Mouse (Mus musculus): ENCODE data around the gene Smoc1. TPM values are rescaled to one million over a fixed set of nuclear protein-coding genes. Genes with fewer than 3 reads are reported as not detected.

Smoc1 gene
- polyA plus RNA-seq, 1 experiment: 9.8 TPM

GRCm38 (mm10) chr12:81108600-81109011 lies 82.0 kb downstream of the Smoc1 start:
- Histone ChIP-seq H3K27ac (ENCODE audit: control insufficient read depth, insufficient read depth, low read depth, low read length) (no peak overlapping the region), H3K27me3 (ENCODE audit: control insufficient read depth, insufficient read depth, low read length) (no peaks in the 10 kb centered on the region), H3K4me3 (ENCODE audit: control insufficient read depth, low read depth, low read length) (no peak overlapping the region), H3K4me1 (ENCODE audit: control insufficient read depth, insufficient read depth, low read length) (no peaks in the 10 kb centered on the region; the same call in 1 of the 2 replicates), H3K36me3 (ENCODE audit: control insufficient read depth, insufficient read depth, low read length) (no peaks in the 10 kb centered on the region)
- TF ChIP-seq POLR2A (IDR thresholded peaks at IDR 0.05; ENCODE audit: control insufficient read depth, low read depth, low read length) (no peak), CTCF (IDR thresholded peaks at IDR 0.05; ENCODE audit: control insufficient read depth, insufficient read depth, insufficient replicate concordance, low read depth, low read length) (no peak)

- H3K4me1 ChIP-seq (ENCODE audit: control insufficient read depth, insufficient read depth, low read length): no peaks in the 10 kb centered on the region; the same call in 1 of the 2 replicates
- H3K27me3 ChIP-seq (ENCODE audit: control insufficient read depth, insufficient read depth, low read length): no peaks in the 10 kb centered on the region
- TF ChIP-seq POLR2A (IDR thresholded peaks at IDR 0.05; ENCODE audit: control insufficient read depth, low read depth, low read length) (no peak), CTCF (IDR thresholded peaks at IDR 0.05; ENCODE audit: control insufficient read depth, insufficient read depth, insufficient replicate concordance, low read depth, low read length) (no peak)
- H3K27ac ChIP-seq (ENCODE audit: control insufficient read depth, insufficient read depth, low read depth, low read length): no peak overlapping the region
- no peak overlapping the region for H3K4me3 ChIP-seq (ENCODE audit: control insufficient read depth, low read depth, low read length)
- H3K36me3 ChIP-seq (ENCODE audit: control insufficient read depth, insufficient read depth, low read length): no peaks in the 10 kb centered on the region
Measured at GRCm38 (mm10) chr12:81110006-81110405, 83.4 kb downstream of the Smoc1 start.

GRCm38 (mm10) chr12:81112321-81112720 lies 85.7 kb downstream of the Smoc1 start:
- no peak for TF ChIP-seq POLR2A (IDR thresholded peaks at IDR 0.05; ENCODE audit: control insufficient read depth, low read depth, low read length)
- TF ChIP-seq CTCF (IDR thresholded peaks at IDR 0.05; ENCODE audit: control insufficient read depth, insufficient read depth, insufficient replicate concordance, low read depth, low read length): no peak
- Histone ChIP-seq H3K27me3 (ENCODE audit: control insufficient read depth, insufficient read depth, low read length) (no peaks in the 10 kb centered on the region), H3K36me3 (ENCODE audit: control insufficient read depth, insufficient read depth, low read length) (no peaks in the 10 kb centered on the region), H3K4me1 (ENCODE audit: control insufficient read depth, insufficient read depth, low read length) (no peaks in the 10 kb centered on the region), H3K4me3 (ENCODE audit: control insufficient read depth, low read depth, low read length) (no peak overlapping the region), H3K27ac (ENCODE audit: control insufficient read depth, insufficient read depth, low read depth, low read length) (no peak overlapping the region)

GRCm38 (mm10) chr12:81120301-81120700 lies 93.7 kb downstream of the Smoc1 start:
- TF ChIP-seq CTCF (IDR thresholded peaks at IDR 0.05; ENCODE audit: control insufficient read depth, insufficient read depth, insufficient replicate concordance, low read depth, low read length) (no peak), POLR2A (IDR thresholded peaks at IDR 0.05; ENCODE audit: control insufficient read depth, low read depth, low read length) (no peak)
- H3K27ac ChIP-seq (ENCODE audit: control insufficient read depth, insufficient read depth, low read depth, low read length): no peak overlapping the region
- no peak overlapping the region for H3K4me3 ChIP-seq (ENCODE audit: control insufficient read depth, low read depth, low read length)
- no peaks in the 10 kb centered on the region for H3K36me3 ChIP-seq (ENCODE audit: control insufficient read depth, insufficient read depth, low read length)
- no peaks in the 10 kb centered on the region for H3K4me1 ChIP-seq (ENCODE audit: control insufficient read depth, insufficient read depth, low read length)
- H3K27me3 ChIP-seq (ENCODE audit: control insufficient read depth, insufficient read depth, low read length): no peaks in the 10 kb centered on the region

GRCm38 (mm10) chr12:81123793-81124192 lies 97.2 kb downstream of the Smoc1 start:
- H3K27me3 ChIP-seq (ENCODE audit: control insufficient read depth, insufficient read depth, low read length): no peaks in the 10 kb centered on the region
- no peak overlapping the region for H3K27ac ChIP-seq (ENCODE audit: control insufficient read depth, insufficient read depth, low read depth, low read length)
- no peak for TF ChIP-seq POLR2A (IDR thresholded peaks at IDR 0.05; ENCODE audit: control insufficient read depth, low read depth, low read length)
- TF ChIP-seq CTCF (IDR thresholded peaks at IDR 0.05; ENCODE audit: control insufficient read depth, insufficient read depth, insufficient replicate concordance, low read depth, low read length): no peak
- no peaks in the 10 kb centered on the region for H3K36me3 ChIP-seq (ENCODE audit: control insufficient read depth, insufficient read depth, low read length)
- H3K4me1 ChIP-seq (ENCODE audit: control insufficient read depth, insufficient read depth, low read length): no peaks in the 10 kb centered on the region
- no peak overlapping the region for H3K4me3 ChIP-seq (ENCODE audit: control insufficient read depth, low read depth, low read length)

GRCm38 (mm10) chr12:81126842-81127241 lies 100.2 kb downstream of the Smoc1 start:
- no peak for TF ChIP-seq CTCF (IDR thresholded peaks at IDR 0.05; ENCODE audit: control insufficient read depth, insufficient read depth, insufficient replicate concordance, low read depth, low read length)
- no peak for TF ChIP-seq POLR2A (IDR thresholded peaks at IDR 0.05; ENCODE audit: control insufficient read depth, low read depth, low read length)
- H3K27ac ChIP-seq (ENCODE audit: control insufficient read depth, insufficient read depth, low read depth, low read length): no peak overlapping the region
- H3K27me3 ChIP-seq (ENCODE audit: control insufficient read depth, insufficient read depth, low read length): no peaks in the 10 kb centered on the region
- H3K4me3 ChIP-seq (ENCODE audit: control insufficient read depth, low read depth, low read length): no peak overlapping the region
- H3K4me1 ChIP-seq (ENCODE audit: control insufficient read depth, insufficient read depth, low read length): no peaks in the 10 kb centered on the region
- no peaks in the 10 kb centered on the region for H3K36me3 ChIP-seq (ENCODE audit: control insufficient read depth, insufficient read depth, low read length)

- Histone ChIP-seq H3K36me3 (ENCODE audit: control insufficient read depth, insufficient read depth, low read length) (no peaks in the 10 kb centered on the region), H3K4me1 (ENCODE audit: control insufficient read depth, insufficient read depth, low read length) (no peaks in the 10 kb centered on the region), H3K27ac (ENCODE audit: control insufficient read depth, insufficient read depth, low read depth, low read length) (no peak overlapping the region), H3K4me3 (ENCODE audit: control insufficient read depth, low read depth, low read length) (no peak overlapping the region), H3K27me3 (ENCODE audit: control insufficient read depth, insufficient read depth, low read length) (no peaks in the 10 kb centered on the region)
- TF ChIP-seq CTCF (IDR thresholded peaks at IDR 0.05; ENCODE audit: control insufficient read depth, insufficient read depth, insufficient replicate concordance, low read depth, low read length): no peak
- no peak for TF ChIP-seq POLR2A (IDR thresholded peaks at IDR 0.05; ENCODE audit: control insufficient read depth, low read depth, low read length)
Measured at GRCm38 (mm10) chr12:81128693-81129092, 102.1 kb downstream of the Smoc1 start.

GRCm38 (mm10) chr12:81130692-81131091 lies 104.1 kb downstream of the Smoc1 start:
- Histone ChIP-seq H3K27me3 (ENCODE audit: control insufficient read depth, insufficient read depth, low read length) (no peaks in the 10 kb centered on the region), H3K4me3 (ENCODE audit: control insufficient read depth, low read depth, low read length) (no peak overlapping the region), H3K36me3 (ENCODE audit: control insufficient read depth, insufficient read depth, low read length) (no peaks in the 10 kb centered on the region), H3K27ac (ENCODE audit: control insufficient read depth, insufficient read depth, low read depth, low read length) (no peak overlapping the region), H3K4me1 (ENCODE audit: control insufficient read depth, insufficient read depth, low read length) (no peaks in the 10 kb centered on the region)
- TF ChIP-seq CTCF (IDR thresholded peaks at IDR 0.05; ENCODE audit: control insufficient read depth, insufficient read depth, insufficient replicate concordance, low read depth, low read length): no peak
- no peak for TF ChIP-seq POLR2A (IDR thresholded peaks at IDR 0.05; ENCODE audit: control insufficient read depth, low read depth, low read length)

Data from testis, adult 2 months (tissue).